Mouse (Mus musculus) megakaryocyte, embryonic 14.5 days (primary cell): ENCODE data around the gene Crtc3.

Experiments
- FLI1 ChIP-seq: IDR thresholded peaks from 2 replicates; pipeline ENCODE4 v1.6.1; 2012; ENCODE audit warnings: low read length, inconsistent platforms, mixed read lengths
- GATA1 ChIP-seq: IDR thresholded peaks from 3 replicates; pipeline ENCODE4 v1.6.1; 2012; ENCODE audit warnings: mixed read lengths, low read length, inconsistent platforms, borderline replicate concordance

DNA sequence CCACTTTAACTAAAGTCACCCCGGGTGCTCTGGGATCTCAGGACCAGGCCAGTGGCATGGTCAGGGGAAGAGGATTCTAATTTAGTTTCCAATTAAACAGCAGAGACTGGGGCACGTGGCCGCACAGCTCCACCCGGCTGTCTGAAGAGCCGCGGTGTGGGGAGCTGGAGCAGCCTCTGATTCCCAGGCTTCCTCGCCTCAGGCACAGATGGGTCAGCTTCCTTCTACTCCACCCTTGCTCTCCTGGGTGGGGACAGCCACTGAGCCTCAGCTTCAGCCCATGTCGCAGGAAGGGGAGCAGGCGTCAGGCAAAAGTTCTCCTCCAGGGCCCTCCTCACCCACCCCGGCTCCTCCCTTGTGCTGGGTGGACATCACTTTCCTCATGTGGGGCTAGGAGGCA is 101.0 kb downstream of the Crtc3 start:
- TF ChIP-seq GATA1: no peak
- TF ChIP-seq FLI1: no peak
